Mouse (Mus musculus): ENCODE measurements at regions not wholly inside any gene's neighbourhood (a gene's known extent, or its start where the extent isn't known, plus 50 kb on each side); places are given as distances from the start of the nearest gene placed in this dataset.
"Not testable (repeated sequence)": the region's sequence is repeated elsewhere in the genome, so short reads cannot be mapped to it uniquely, and the experiment has no call there.

DNA sequence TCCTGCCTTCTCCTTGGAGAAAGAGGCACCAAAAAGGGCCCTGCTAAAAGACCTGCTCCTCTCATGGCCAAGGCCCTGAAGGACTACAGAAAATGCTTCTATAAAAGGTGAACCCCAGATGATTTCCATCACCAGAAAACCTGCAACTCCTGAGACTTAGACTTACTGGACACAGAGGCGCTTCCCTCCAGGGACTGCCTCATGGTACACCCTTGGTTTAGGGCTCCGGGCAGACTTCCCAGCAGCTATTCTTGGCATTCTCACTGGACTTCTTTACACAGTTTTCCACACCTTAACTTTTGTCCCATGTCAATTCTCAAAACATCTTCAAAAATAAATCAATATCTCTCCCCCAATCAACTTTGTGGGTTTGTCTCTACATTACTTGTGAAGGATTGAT is 393.2 kb downstream of the Gpm6a start:
- peak; percentile 1 for DNase-seq (ENCODE audit: low read depth)

DNA sequence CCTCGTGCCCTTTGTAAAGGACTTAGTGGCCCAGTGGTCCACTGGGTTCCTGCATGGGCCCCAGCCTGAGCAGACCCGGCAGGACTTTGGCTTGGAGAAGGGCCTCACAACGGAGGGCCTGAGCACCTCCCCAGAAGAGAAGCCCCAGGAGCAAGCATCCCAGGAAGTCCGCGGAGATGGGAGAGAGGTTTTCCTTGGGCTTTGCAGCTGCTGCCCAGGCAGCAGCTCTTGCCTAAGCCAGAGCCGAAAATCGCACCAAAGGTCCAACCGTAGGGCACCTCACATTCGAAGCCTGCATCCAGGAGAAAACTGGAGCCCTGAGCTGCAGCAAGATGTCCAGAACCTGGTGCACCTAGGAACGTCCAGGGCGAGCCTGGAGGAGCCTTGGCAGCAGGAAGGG is 405.2 kb downstream of the Gpm6a start:
- DNase-seq (ENCODE audit: low read depth) = not testable (repeated sequence)

DNA sequence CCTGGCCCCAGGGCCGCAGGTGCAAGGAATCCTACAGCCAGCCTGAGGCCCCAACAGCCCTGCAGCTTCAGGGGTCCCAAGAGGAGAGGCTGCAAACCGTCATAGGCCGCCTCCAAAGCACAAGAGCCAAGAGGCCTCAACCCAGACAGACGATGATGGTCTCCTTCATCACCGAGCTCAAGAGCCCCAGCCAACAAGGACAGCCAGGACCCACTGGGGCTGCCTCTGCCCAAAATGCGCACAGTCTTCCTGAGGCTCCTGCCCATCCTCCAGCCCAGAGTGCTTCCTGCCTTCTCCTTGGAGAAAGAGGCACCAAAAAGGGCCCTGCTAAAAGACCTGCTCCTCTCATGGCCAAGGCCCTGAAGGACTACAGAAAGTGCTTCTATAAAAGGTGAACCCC is 412.8 kb downstream of the Gpm6a start:
- not testable (repeated sequence) for DNase-seq (ENCODE audit: low read depth)

- DNase-seq (ENCODE audit: low read depth) = no peak
Measured at GRCm38 (mm10) chr8:55397046-55397445, 442.4 kb downstream of the Gpm6a start.

DNA sequence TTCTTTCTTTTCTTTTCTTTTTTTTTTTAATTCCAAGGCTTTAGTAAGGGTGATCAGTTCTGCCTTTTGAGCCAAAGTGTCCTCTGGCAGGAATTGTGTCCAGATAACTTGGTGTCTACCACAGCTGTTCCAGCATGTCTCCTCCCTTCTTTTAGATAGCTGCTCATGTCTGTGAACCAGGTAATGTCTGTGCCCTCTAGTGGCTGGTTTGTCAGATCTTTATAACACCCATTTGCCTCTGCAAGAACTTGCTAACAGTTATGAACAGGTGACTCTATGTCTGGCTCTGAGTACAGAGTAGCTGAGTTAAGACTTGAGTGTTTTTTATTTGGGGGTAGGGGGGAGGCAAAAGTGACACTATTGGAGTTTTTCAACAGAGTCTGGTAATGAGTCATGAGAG is 443.7 kb downstream of the Gpm6a start:
- DNase-seq (ENCODE audit: low read depth) = no peak

DNA sequence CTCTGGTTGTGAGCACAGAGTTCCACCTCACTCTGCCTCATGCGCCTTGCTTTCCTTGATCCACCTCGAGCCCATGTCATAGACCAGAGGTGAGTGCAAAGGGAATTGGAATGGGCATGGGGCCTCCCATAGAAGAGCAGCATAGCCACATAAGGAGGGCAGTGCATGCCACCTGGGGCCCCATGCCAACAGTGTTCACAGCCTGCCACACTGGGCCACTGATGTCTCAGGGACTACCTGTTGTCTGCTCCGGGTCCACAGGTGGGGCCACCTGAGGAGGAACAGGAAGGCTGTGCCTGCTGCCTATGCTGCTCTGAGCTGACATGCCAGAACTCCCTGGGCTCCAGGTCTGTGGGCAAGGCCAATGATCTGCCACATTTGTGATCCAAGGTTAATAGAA is 445.8 kb downstream of the Gpm6a start:
- no peak for DNase-seq (ENCODE audit: low read depth)

- DNase-seq (ENCODE audit: low read depth) = not testable (repeated sequence)
Measured at GRCm38 (mm10) chr8:55406903-55407302, 452.3 kb downstream of the Gpm6a start.
